Mouse (Mus musculus) limb, embryonic 12.5 days (tissue): ENCODE results near the gene Itga6. TPM values are rescaled to one million over a fixed set of nuclear protein-coding genes. Genes with fewer than 3 reads are reported as not detected.

ENCODE experiments used
- ATAC-seq: fragments of 200-750 bp; cut with Nextera tagmentation; 2 replicates; pipeline ENCODE4 v1.8.0; 2017; ENCODE audit warnings: low read depth, moderate TSS enrichment; ENCODE audit not compliant: insufficient number of reproducible peaks, insufficient read depth, low FRiP score, low TSS enrichment
- H3K27ac ChIP-seq: fragments of 300-500 bp; sonication (generic); 2 replicates; pipeline ENCODE4 v1.5.1; 2016; ENCODE audit warnings: mild to moderate bottlenecking, moderate library complexity
- H3K27me3 ChIP-seq: fragments of 300-500 bp; sonication (generic); 2 replicates; pipeline ENCODE4 v1.6.1; 2016; ENCODE audit warnings: mild to moderate bottlenecking, moderate library complexity
- H3K36me3 ChIP-seq: fragments of 300-500 bp; sonication (generic); 2 replicates; pipeline ENCODE4 v1.6.1; 2016; ENCODE audit warnings: mild to moderate bottlenecking, moderate library complexity
- H3K4me1 ChIP-seq: fragments of 300-500 bp; sonication (generic); replicated peaks from 2 replicates; pipeline ENCODE4 v1.6.1; 2016
- H3K4me2 ChIP-seq: fragments of 300-500 bp; sonication (generic); 2 replicates; pipeline ENCODE4 v1.6.1; 2016; ENCODE audit warnings: mild to moderate bottlenecking, moderate library complexity
- H3K4me3 ChIP-seq: fragments of 300-500 bp; sonication (generic); replicated peaks from 2 replicates; pipeline ENCODE4 v1.5.1; 2016; ENCODE audit warnings: mild to moderate bottlenecking
- H3K9ac ChIP-seq: fragments of 300-500 bp; sonication (generic); replicated peaks from 2 replicates; pipeline ENCODE4 v1.6.1; 2016; ENCODE audit warnings: mild to moderate bottlenecking, moderate library complexity
- H3K9me3 ChIP-seq: fragments of 300-500 bp; sonication (generic); 2 replicates; pipeline ENCODE4 v1.6.1; 2016; ENCODE audit warnings: mild to moderate bottlenecking, moderate library complexity
- WGBS: fragments of 180-500 bp; shearing (Covaris S2); methylation state at CpG from one replicate; pipeline ENCODE4 v1.1.7; 2016; 5-methylcytosine and 5-hydroxymethylcytosine counted together
- polyA plus RNA-seq: library from polyadenylated mRNA; unstranded; fragments of >200 nt; fragmentation: Nextera tagmentation; extraction: Ambion mirVana; gene quantifications from 2 replicates; pipeline ENCODE4 v1.2.1, GENCODE M21; 2016

Itga6 gene
- polyA plus RNA-seq, 1 experiment from 2014 or later, result 30.0 TPM

DNA sequence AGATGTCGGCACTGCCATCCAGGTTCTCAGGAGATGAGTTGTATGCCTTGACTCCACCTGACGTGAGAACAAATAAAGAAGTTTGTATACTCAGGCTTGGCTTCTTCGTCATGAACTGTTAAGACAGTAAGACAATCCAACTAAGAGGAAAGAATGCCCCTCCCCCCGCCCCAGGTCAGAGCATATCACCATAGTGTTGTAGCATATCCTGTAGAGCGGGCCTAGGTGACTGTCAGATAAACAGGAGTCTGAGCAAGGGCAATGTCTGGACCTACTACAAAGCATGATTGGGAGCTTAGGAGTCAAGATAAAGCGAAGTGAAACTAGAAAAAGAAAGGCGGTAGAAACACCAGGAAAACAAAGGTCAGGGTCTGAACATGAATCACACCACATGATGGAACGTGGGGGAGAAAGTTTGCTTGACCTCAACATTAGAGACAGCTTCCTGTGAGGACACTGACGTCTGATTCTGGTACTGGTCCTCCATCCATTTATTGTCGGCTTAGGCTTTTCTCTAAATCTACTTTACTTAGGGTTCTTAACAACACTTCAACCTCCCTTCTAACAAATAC is 64.0 kb downstream of the Itga6 start:
- H3K36me3 ChIP-seq, result no peaks in the 10 kb centered on the region
- H3K27me3 ChIP-seq, result no peaks in the 10 kb centered on the region
- 89% methylated on average over 10 of the region's 10 CpGs for WGBS
- no peak overlapping the region for H3K9ac ChIP-seq
- H3K4me1 ChIP-seq, result peaks cover 8% of the 10 kb centered on the region; the same call in 1 of the 2 replicates
- H3K4me3 ChIP-seq, result no peak overlapping the region
- no peak overlapping the region for H3K27ac ChIP-seq
- ATAC-seq, result no peak
- no peak overlapping the region for H3K4me2 ChIP-seq
- no peaks in the 10 kb centered on the region for H3K9me3 ChIP-seq

DNA sequence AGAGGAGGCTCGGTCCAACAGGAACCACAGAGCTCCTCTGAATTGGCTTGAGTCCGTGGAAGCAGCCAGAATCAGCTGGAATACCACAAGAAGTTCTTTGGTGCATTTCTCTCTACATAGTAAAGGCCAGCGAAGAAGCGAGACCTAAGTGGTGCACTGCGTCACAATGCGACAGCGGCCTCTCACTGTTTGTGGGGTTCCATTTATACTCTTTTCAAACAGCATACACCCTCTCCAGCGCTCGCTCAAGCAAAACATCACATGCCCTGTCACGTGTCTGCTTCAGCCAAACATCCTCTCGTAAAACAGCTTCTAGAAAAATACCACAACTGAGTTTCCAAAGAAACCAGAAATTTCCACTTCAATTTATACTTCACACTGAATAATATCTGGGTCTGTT is 64.6 kb downstream of the Itga6 start:
- ATAC-seq, result no peak
- H3K27me3 ChIP-seq, result no peaks in the 10 kb centered on the region
- 93% methylated on average over 11 of the region's 11 CpGs for WGBS

DNA sequence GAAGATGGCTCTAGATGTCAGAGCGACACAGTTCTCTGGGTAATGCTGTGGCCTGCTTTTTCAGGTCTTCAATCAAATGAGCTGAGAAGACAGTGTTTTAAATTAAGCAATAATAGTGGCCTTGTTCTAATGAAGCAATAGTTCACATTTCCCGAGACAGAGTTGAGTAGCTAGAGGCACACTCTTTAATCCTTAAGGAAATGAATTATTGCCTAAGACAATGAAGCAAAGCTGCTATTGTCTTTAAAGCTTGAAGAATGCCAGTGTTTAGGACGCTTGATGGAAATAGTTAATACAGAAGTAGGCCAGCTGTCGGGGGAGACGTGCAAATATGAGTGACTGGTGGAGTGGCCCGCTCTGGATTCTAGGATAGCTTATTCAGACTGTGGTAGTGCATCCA is 65.5 kb downstream of the Itga6 start:
- H3K9ac ChIP-seq, result no peak overlapping the region
- no peak for ATAC-seq
- H3K4me2 ChIP-seq, result no peak overlapping the region
- no peaks in the 10 kb centered on the region for H3K9me3 ChIP-seq
- no peaks in the 10 kb centered on the region for H3K27me3 ChIP-seq
- 62% methylated on average over 6 of the region's 6 CpGs for WGBS
- H3K36me3 ChIP-seq, result no peaks in the 10 kb centered on the region
- no peak overlapping the region for H3K4me3 ChIP-seq
- peaks cover 18% of the 10 kb centered on the region for H3K4me1 ChIP-seq
- no peak overlapping the region for H3K27ac ChIP-seq

More for the DNA sequence above, 64.6 kb downstream of the Itga6 start:
- no peak overlapping the region for H3K9ac ChIP-seq
- no peak overlapping the region for H3K27ac ChIP-seq
- no peaks in the 10 kb centered on the region for H3K9me3 ChIP-seq
- H3K36me3 ChIP-seq, result no peaks in the 10 kb centered on the region
- no peak overlapping the region for H3K4me3 ChIP-seq
- H3K4me2 ChIP-seq, result no peak overlapping the region
- H3K4me1 ChIP-seq, result peaks cover 10% of the 10 kb centered on the region

DNA sequence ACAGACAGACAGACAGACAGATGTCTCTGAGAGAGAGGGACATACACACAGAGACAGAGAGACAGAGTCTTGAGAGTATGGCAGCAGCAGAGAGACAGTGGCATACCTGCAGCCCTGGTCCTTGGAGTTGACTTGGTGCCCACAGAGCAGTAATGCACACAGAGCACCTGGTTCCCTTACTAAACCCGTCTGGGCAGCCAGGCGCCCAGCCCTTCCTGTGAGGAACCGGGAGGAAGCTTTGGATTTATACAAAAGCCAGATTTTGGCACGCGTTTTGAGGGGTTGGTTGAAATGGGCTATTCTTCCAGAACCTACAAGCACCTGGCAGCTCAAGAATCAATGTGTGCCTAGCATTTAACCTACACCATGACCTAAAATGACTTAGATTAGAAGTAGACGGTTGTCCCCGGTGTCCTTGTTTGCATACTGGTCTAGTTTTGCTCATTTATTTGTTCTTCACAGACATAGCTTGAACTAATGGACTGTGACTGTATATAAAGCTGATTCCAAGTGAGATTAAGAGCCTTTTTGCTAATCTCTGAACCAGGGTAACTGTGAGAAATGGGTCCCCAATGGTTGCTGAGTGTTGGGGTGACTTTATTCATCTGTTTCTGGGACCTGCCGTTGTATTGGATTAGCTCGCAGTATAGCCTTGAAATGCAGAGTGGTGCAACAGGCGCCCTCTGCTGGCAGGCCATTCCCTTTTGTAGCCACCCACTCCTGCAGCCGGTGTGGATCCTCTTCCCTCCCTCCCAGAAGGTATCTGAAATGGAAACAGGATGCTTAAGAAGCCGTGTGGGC is 67.0 kb downstream of the Itga6 start:
- H3K36me3 ChIP-seq, result no peaks in the 10 kb centered on the region
- no peak overlapping the region for H3K27ac ChIP-seq
- no peak overlapping the region for H3K9ac ChIP-seq
- H3K27me3 ChIP-seq, result no peaks in the 10 kb centered on the region
- 44% methylated on average over 12 of the region's 12 CpGs for WGBS
- no peak overlapping the region for H3K4me2 ChIP-seq
- no peak overlapping the region for H3K4me3 ChIP-seq
- peaks cover 26% of the 10 kb centered on the region for H3K4me1 ChIP-seq
- H3K9me3 ChIP-seq, result no peaks in the 10 kb centered on the region
- ATAC-seq, result 0 out of 2 replicates have a peak, but pooled peaks have one; percentile 49

DNA sequence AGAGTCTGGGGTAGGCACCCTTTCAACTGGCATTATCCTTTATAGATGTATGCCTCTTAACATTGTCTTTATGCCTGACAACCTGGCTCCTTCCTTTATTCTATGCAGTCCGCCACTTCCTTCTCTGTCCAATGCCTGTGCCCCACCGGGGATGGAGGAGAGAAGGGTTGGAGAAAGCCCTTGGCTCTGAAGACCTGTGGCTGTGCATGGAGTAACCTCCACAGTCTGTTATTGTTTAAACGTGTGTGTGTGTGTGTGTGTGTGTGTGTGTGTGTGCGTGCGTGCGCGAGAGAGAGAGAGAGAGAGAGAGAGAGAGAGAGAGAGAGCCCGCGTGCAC is 67.6 kb downstream of the Itga6 start:
- H3K36me3 ChIP-seq, result no peaks in the 10 kb centered on the region
- no peak overlapping the region for H3K4me2 ChIP-seq
- H3K4me1 ChIP-seq, result peaks cover 29% of the 10 kb centered on the region
- WGBS, result 93% methylated on average over 7 of the region's 9 CpGs
- no peaks in the 10 kb centered on the region for H3K27me3 ChIP-seq
- no peak overlapping the region for H3K4me3 ChIP-seq
- ATAC-seq, result 0 out of 2 replicates have a peak, but pooled peaks have one; percentile 15
- no peak overlapping the region for H3K9ac ChIP-seq
- no peaks in the 10 kb centered on the region for H3K9me3 ChIP-seq
- no peak overlapping the region for H3K27ac ChIP-seq

DNA sequence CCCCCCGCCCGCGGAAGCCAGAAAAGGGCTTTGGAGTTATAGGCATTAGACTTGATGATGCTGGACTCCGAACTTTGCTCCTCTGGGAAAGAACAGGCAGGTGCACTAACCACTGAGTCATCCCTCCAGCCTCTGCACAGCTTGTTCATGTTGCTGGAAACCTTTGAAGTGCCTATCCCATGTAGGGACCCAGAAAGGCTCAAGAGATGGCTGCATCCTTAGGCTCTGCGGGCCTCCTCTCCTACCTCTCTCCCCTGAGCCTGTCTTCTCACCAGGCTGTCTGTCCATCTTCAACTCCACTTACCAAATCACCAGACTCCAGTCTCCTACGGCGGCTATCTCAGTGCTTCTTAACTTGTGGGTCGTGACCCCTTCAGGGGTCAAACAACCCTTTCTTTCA is 68.0 kb downstream of the Itga6 start:
- H3K9ac ChIP-seq, result no peak overlapping the region
- no peak overlapping the region for H3K4me3 ChIP-seq
- no peak overlapping the region for H3K27ac ChIP-seq
- H3K36me3 ChIP-seq, result no peaks in the 10 kb centered on the region
- no peaks in the 10 kb centered on the region for H3K9me3 ChIP-seq
- no peak overlapping the region for H3K4me2 ChIP-seq
- 81% methylated on average over 5 of the region's 8 CpGs for WGBS
- H3K4me1 ChIP-seq, result peaks cover 29% of the 10 kb centered on the region
- ATAC-seq, result no peak
- no peaks in the 10 kb centered on the region for H3K27me3 ChIP-seq

DNA sequence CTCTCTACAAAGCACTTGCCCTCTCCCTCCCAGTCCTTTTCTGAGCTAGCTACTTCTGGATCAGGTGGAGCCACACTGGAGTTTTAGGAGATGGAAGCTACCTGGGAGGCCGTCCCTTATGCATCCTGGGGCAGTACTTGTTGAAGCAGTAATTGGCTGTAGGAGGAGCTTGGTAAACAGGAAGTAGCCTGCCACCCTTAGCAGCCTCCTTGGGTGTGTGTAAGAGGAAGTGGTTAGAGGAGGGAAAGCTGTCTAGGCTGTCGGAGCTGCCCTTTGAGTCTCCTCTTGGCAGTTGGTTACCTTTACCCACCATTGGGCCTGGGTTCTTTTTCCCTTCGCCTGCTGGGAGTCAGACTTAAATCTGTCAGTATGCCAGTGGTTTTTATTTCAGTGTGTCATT is 68.6 kb downstream of the Itga6 start:
- no peak overlapping the region for H3K9ac ChIP-seq
- ATAC-seq, result no peak
- no peaks in the 10 kb centered on the region for H3K27me3 ChIP-seq
- H3K4me3 ChIP-seq, result no peak overlapping the region
- no peak overlapping the region for H3K27ac ChIP-seq
- H3K4me1 ChIP-seq, result peaks cover 29% of the 10 kb centered on the region
- no peak overlapping the region for H3K4me2 ChIP-seq
- no peaks in the 10 kb centered on the region for H3K9me3 ChIP-seq
- 30% methylated on average over 3 of the region's 3 CpGs for WGBS
- H3K36me3 ChIP-seq, result no peaks in the 10 kb centered on the region

DNA sequence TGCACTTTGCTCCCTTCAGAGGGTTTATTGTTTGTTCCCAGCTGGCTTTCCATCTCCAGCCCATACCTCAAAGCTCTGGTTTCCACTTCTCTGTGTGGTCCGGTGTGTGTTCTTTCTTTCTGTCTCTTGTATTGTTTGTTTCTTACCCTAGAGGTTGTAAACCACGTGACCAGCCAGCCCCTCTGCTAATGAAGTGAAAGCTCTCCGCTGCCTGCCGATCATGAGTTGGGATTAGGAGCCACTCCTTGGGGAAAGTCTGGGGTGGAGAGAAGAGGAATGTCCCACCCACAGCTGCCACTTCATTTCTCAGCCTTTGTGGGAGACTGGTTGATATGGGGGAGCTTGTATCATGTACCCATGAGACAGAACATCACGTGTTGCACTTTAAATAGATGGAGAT is 69.9 kb downstream of the Itga6 start:
- WGBS, result 23% methylated on average over 5 of the region's 5 CpGs
- no peak overlapping the region for H3K4me2 ChIP-seq
- no peak overlapping the region for H3K4me3 ChIP-seq
- H3K27me3 ChIP-seq, result no peaks in the 10 kb centered on the region
- no peak overlapping the region for H3K27ac ChIP-seq
- no peak for ATAC-seq
- H3K36me3 ChIP-seq, result no peaks in the 10 kb centered on the region
- H3K4me1 ChIP-seq, result peaks cover 29% of the 10 kb centered on the region
- no peak overlapping the region for H3K9ac ChIP-seq
- H3K9me3 ChIP-seq, result no peaks in the 10 kb centered on the region

DNA sequence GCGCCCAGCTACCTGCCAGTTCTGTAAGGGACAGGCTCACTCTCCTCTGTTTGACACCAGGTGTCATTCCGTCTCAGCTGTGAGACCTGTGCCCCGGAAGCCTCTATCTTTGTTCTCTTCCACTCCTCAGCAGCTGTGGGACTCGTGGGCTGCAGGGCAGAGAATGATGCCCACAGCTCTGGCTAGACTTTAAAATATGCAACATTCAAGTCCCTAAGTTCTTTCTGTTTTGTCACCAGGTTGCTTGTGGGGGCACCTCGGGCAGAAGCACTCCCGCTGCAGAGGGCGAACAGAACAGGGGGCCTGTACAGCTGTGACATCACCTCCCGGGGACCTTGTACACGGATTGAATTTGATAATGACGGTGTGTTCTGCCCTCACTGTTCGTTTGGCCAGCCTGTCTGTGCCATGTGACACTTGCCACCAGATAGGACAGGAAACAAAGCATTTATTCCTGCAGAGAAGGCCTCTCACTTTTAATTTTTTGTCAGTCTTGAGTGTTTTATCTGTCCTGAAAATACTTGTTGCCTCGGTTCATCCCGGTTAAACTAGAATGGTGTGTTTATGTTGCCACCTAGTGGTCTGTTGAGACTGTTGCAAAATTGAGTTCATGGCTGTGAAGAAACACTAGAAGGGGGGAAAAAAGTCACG is 71.1 kb downstream of the Itga6 start:
- Histone ChIP-seq H3K36me3 (no peaks in the 10 kb centered on the region), H3K4me1 (peaks cover 29% of the 10 kb centered on the region), H3K4me2 (0 out of 2 replicates have a peak overlapping the region, but pooled peaks have one; percentile 23), H3K9me3 (no peaks in the 10 kb centered on the region), H3K27me3 (no peaks in the 10 kb centered on the region), H3K9ac (no peak overlapping the region), H3K4me3 (no peak overlapping the region), H3K27ac (no peak overlapping the region)
- 38% methylated on average over 14 of the region's 14 CpGs for WGBS
- no peak for ATAC-seq

DNA sequence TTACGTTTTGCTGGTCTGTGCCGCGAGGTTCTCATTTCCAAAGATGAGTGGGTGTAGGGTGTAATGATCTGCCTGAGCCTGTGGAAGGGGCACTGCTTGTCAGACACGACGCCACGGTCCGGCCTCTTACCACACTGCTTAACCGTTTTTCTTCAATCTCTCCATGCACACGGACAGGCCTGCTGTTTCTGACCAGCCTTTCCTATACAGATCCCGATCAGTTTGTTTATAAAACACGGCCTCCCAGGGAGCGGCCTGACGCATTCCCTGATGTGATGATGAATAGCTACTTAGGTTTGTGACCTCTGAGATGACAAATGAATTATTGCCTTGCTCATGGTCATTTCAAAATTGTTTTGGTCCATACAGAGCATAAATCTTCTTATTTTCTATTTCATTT is 78.7 kb downstream of the Itga6 start:
- no peak for ATAC-seq
- WGBS, result 78% methylated on average over 13 of the region's 13 CpGs

DNA sequence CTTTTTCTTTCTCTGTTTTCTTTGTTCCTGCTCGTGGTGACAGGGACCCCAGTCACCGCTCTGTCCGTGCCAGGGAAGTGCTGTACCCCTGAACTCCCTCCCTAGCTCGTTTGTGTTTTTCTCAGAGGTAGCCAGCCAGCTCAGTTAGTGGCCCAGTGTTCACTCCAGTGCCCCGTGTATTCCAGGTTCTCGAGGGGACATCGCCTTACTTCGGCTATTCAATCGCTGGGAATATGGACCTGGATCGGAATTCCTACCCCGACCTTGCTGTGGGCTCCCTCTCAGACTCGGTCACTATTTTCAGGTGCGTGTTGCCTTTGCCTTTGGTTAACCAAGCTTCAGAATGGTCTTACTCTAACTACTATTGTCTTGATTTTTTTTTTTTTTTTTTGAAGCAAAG is 82.3 kb downstream of the Itga6 start:
- ATAC-seq, result no peak
- Histone ChIP-seq H3K4me2 (no peak overlapping the region), H3K27ac (no peak overlapping the region), H3K9me3 (no peaks in the 10 kb centered on the region), H3K4me3 (no peak overlapping the region), H3K36me3 (no peaks in the 10 kb centered on the region), H3K4me1 (0 out of 2 replicates have a peak, but pooled peaks cover 3% of the 10 kb centered on the region), H3K27me3 (no peaks in the 10 kb centered on the region), H3K9ac (no peak overlapping the region)
- 80% methylated on average over 13 of the region's 13 CpGs for whole genome bisulfite sequencing

More for the DNA sequence above, 78.7 kb downstream of the Itga6 start:
- no peak overlapping the region for H3K4me2 ChIP-seq
- 0 out of 2 replicates have a peak, but pooled peaks cover 3% of the 10 kb centered on the region for H3K4me1 ChIP-seq
- H3K9ac ChIP-seq, result no peak overlapping the region
- no peaks in the 10 kb centered on the region for H3K9me3 ChIP-seq
- H3K36me3 ChIP-seq, result no peaks in the 10 kb centered on the region
- no peak overlapping the region for H3K27ac ChIP-seq
- H3K4me3 ChIP-seq, result no peak overlapping the region
- H3K27me3 ChIP-seq, result no peaks in the 10 kb centered on the region
